Mouse (Mus musculus): ENCODE data around the gene Brd2.

- TF ChIP-seq CTCF (conservative IDR thresholded peaks at IDR 0.05; ENCODE audit: low read length): no peak
- TF ChIP-seq POU5F1 (IDR thresholded peaks at IDR 0.05; ENCODE audit: borderline replicate concordance, low read length): no peak
- TF ChIP-seq NANOG (IDR thresholded peaks at IDR 0.05; ENCODE audit: borderline replicate concordance, low read length): no peak
These were observed 5.0 kb upstream of the Brd2 start for GRCm38 (mm10) chr17:34127475-34127874.
